Mouse (Mus musculus): Measurements from ENCODE around the gene Lgals2.

The Lgals2 gene

DNA sequence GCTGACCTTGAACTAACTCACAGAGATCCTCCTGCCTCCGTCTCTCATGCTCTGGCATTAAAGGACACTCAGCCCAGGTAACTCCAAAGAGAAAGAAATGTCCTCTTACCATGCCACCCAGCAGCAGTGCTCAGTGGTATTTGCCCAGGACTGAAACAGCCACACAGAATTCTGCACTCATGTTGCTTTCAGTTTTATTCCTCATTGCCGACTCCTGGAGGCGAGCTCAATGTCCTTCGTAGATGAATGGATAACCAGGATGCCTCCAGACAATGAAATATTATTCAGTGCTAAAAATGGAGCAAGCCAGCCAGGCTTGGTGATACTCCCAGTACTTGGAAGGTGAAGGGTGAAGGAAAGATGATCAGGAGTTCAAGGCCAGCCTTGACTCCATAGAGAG lies 41.7 kb downstream of the Lgals2 start:
- peak in 1 of 2 experiments; percentile 21 for DNase-seq

DNA sequence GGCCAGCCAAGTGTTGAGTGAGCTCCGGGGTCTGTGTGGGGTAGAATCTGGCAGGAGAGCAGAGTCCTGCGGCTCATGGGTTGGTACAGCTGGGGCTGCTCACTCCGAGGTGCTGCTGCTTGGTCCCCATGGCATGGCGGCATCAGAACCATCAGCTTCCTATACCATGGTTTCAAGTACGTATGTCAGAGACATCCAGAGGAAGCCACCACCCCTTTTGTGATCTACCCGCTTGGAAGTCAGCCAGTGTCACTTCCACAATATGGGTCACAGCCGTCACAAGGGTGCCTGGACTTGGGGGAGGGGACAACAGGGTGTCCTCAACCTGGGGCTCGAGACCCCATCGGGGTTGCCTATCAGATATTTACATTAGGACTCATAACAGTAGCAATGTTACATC lies 45.2 kb downstream of the Lgals2 start:
- peak in 1 of 2 experiments; percentile 33 for DNase-seq

DNA sequence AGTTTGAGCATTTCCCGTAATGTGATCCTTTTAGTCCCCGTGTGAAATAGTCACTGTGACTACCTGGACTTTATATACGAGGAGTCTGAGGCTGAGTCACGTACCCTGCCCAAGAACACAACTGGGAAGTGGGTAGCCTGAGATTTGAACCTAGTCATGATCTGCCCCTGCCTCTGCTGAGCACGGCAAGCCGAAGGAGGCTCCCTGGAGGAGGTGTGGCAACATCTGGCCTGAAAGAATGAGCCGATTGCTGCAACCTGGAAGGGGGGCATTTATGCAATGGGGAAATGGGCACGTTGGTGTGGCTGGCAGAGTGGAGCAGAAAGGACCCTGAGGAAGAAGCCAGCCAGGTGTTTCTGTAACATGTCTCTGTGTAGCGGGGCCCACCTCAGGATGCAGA lies 45.6 kb downstream of the Lgals2 start:
- no peak for DNase-seq

DNA sequence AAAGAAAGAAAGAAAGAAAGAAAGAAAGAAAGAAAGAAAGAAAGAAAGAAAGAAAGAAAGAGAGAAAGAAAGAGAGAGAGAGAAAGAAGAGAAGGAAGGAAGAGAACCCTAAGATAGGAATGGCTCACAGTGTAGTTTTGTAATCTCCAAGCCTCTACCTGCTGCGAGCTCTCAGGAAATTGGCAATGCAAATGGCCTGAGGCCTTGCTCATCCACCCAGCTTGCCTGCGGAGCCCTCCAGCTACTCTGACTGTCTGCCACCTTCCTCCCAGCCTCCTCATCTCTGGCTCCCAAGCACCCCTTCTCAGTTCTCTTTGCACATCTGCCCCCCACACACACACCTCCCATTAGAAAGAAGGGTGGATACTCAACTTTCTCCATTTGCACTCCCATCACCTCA lies 46.3 kb downstream of the Lgals2 start:
- DNase-seq: no peak

DNA sequence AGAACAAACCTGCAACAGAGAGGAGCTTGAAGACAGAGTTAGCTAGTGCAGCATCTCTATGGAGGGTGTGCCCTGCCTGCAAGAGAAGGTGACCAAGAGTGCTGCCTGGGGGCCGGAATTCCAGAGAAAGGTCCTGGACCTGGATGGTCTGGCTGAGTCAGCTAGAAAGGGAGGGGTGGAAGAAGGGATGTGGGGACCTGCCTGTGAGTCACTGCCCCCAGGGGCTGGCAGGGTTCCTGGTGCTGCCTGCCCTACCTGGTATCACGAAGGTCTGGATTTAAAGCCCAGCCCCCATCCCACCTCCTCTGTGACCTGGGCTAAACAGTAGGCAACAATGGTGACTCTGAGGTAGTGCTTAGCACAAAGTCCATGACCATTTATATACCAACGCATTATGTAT lies 48.2 kb downstream of the Lgals2 start:
- peak; percentile 32 to 51 for DNase-seq

DNA sequence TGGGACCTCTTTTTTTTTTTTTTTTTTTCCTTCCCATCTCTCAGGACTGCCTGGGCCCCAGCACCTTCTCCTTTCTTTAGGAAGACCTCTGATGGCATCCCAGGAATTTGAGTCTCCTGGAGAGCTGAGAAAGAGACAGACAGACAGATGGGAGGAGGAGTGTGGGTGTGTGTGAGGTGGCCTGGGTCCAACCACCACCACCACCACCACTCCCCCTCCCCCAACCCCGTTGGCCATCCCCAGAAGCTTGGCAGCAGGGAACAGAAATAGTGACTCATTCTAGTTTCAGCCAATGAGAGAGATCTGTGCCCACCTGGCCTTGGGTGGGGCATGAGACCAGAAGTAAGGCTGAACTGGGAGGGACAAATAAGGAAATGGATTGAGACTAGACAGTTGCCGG lies 48.7 kb downstream of the Lgals2 start:
- no peak for DNase-seq

DNA sequence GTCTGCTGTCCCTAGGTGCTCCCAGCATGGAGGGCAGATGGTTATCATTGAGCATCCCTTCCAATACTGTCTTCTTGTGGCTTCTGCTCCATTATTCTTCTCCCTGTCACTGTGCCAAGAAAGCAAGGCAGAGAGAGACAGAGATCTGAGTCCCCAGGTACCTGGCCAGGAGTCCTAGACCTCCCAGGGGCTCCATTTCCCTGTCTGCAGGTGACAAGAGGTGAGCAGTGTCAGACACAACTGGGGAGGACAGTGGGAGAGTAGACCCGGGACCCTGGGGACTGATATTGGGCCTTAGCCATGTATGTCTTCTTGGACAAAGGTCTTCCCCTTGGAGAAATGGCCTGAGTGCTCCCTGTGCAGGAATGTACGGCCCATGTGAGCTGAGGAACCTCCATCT lies 50.0 kb downstream of the Lgals2 start:
- DNase-seq: no peak

DNA sequence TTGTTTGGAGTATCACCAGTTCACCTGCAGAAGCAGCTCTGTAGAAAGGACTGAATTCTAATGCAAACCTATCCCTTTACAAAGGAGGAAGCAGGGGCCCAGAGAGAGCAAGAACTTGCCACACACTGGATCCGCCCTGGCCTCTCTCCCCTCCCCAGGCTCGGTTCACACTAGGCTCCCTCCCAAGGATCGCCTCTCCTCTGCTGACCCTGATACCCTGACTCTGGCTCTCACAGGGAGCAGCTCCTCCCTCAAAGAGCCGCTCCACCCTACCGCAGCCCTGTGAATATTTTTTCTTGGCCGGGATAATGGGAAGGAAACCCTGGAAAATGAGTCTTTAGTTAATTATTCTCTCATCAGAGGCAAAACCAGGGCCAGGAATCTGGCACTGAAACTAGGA lies 51.0 kb downstream of the Lgals2 start:
- peak; percentile 71 to 83 for DNase-seq

DNA sequence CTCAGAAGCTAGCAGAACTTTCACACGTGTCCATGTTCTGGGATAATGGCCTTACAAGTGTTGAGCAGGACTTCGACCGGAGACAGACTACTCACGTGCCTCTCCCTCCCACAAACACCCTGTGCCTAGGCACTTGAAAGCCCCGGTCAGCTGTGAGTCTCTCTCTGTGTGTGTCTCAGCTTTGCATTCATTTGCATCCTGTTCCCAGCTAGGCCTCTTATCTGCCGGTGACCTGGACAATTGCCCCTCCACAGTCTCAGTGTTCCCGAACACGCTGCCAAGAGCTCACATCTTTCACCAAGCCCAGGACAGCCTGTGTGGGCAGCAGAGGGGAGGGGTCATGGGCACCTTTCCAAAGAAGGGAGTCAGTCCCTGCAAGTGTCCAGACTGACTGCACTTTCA lies 51.8 kb downstream of the Lgals2 start:
- peak; percentile 83 to 89 for DNase-seq

DNA sequence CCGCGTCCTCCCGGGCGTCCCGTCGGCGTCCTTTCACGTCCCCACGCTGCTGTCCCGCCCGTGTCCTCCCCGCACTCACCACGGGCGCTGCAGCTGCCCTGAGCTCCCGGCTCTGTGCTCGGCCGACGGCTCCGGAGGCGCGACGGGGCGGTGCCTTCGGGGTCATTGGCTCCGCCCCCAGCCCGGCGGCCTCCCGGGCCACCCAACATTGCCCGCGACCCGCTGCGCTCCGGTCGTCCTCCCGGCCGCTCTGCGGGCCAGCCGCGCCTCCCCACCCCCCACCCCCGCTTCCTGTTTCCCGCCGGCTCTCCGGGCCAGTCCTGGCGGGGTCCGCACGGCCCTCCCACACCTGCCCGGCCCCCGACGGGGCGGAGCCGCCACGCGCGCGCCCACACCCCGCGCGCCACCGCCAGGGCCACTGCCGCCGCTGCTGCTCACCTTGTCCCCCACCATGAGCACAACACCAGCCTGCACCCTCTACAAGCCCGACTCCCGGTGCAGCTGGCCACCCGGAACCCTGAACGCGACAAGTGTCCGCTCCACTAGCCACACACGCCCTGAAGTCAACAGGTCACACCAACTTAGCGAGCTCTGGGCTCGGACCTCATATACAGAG lies 52.4 kb downstream of the Lgals2 start, which contains the start of gene Card10:
TSS of gene Card10 (minus strand) at position 267 of the 616 bp plus-strand sequence.
- DNase-seq: peak; percentile 77 to 91

DNA sequence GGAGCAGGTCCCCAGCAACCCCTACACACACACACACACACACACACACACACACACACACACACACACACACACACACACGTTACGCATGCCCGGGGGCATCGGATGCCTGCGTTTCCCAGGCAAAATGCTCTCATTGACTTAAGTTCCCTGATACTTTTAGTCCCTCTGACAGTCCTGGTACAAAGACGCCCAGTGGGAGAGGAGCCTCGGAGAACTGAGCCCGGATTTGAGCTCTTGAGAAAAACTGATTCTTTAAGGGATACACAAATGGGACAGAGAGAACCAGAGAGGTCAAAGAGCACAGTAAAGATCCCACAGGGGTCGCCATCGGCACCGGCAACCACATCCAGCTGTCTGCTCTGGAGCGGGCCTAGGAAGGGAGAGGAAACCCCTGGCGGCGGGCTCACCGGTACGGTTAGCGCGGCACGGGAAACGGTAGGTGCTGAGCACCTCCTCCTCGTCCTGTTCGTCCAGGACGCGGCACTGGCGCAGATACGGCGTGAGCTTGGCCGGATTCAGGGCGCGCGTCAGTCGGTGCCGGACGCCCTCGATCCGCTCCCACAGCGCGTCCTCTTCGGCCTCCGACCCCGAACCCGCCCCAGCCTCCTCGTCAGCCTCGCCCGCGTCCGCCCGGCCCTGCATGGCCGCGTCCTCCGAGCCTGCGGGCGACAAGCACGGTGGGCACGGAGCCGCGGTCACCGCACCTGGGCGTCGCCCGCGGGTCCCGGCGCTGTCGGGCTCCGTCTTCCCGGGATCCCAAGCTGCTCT lies 53.2 kb downstream of the Lgals2 start:
- peak in 1 of 2 experiments; percentile 71 for DNase-seq

DNA sequence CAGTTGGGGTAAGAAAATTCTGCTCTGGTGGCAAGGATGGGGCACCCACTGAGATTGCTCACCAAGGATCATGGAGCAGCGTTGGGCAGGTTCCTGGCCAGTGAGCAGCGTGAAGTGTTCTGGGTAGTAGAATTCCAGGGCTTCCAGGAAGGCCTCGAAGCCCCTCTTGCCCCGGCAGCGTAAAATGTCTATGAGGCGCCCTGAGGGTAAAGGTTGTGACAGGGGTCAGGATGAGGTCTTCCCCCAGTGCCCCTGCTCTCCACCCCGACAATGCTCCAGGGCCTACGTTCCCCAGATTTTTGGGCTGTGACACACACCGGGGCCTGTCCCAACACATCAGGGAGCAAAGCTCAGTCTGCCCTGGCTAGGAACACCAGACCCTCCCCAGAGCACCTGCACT lies 53.8 kb downstream of the Lgals2 start:
- DNase-seq: no peak

All from kidney, postnatal 36 days (tissue).